Mouse (Mus musculus): Measurements from ENCODE around the gene Prm1. TPM values are rescaled to one million over a fixed set of nuclear protein-coding genes. Genes with fewer than 3 reads are reported as not detected.

Prm1 gene
- total and polyA plus RNA-seq, 3 experiments: not detected

GRCm38 (mm10) chr16:10754521-10755296 is 50.9 kb downstream of the Prm1 start:
- Histone ChIP-seq H3K79me2 (replicated peaks; ENCODE audit: control insufficient read depth, extremely low read depth, insufficient read depth, poor library complexity, severe bottlenecking) (no peaks in the 10 kb centered on the region), H3K4me1 (ENCODE audit: control insufficient read depth in 1 of 2, insufficient read depth in 2 of 2) (peaks cover 40 to 73% of the 10 kb centered on the region in 2 experiments), H3K9me3 (replicated peaks; ENCODE audit: low read length) (no peaks in the 10 kb centered on the region), H3K4me3 (replicated peaks in 1 of 3; ENCODE audit: low read depth in 2 of 3, low read length in 2 of 3, poor library complexity in 1 of 3) (no peak overlapping the region), H3K27me3 (replicated peaks) (no peaks in the 10 kb centered on the region), H3K27ac (ENCODE audit: insufficient read depth, low read depth) (no peak overlapping the region), H3K36me3 (replicated peaks in 1 of 2; ENCODE audit: control insufficient read depth in 1 of 2, insufficient read depth in 1 of 2, low read length in 1 of 2) (no peaks in the 10 kb centered on the region), H3K9ac (ENCODE audit: insufficient read depth, low read depth) (no peak overlapping the region), H3K4me2 (ENCODE audit: insufficient read depth, low read depth, poor library complexity, severe bottlenecking) (no peak overlapping the region)
- DNase-seq (ENCODE audit: extremely low read depth): peak; percentile 35
- no peak for TF ChIP-seq RAD21 (IDR thresholded peaks at IDR 0.05; ENCODE audit: low read depth, low read length)
- TF ChIP-seq USF2 (conservative IDR thresholded peaks at IDR 0.05; ENCODE audit: low read depth, low read length): no peak
- no peak for TF ChIP-seq ZNF384 (IDR thresholded peaks at IDR 0.05; ENCODE audit: low read depth, low read length)
- peak; percentile 43; the same call in 1 of the 2 replicates for TF ChIP-seq MAFK (IDR thresholded peaks at IDR 0.05; ENCODE audit: insufficient replicate concordance, low read length)
- no peak for TF ChIP-seq PAX5 (IDR thresholded peaks at IDR 0.05; ENCODE audit: low read length)
- no peak for TF ChIP-seq ZMIZ1 (IDR thresholded peaks at IDR 0.05; ENCODE audit: low read depth, low read length)
- no peak for TF ChIP-seq KAT2A (IDR thresholded peaks at IDR 0.05; ENCODE audit: insufficient replicate concordance, low read length)
- TF ChIP-seq ZKSCAN1 (IDR thresholded peaks at IDR 0.05; ENCODE audit: borderline replicate concordance, low read depth, low read length): no peak
- peak; percentile 37; the same call in 1 of the 2 replicates for TF ChIP-seq TCF12 (IDR thresholded peaks at IDR 0.05; ENCODE audit: low read depth, low read length)
- no peak for TF ChIP-seq CHD1 (IDR thresholded peaks at IDR 0.05; ENCODE audit: low read depth, low read length)
- TF ChIP-seq ZC3H11A (IDR thresholded peaks at IDR 0.05; ENCODE audit: low read depth, low read length): no peak
- TF ChIP-seq UBTF (IDR thresholded peaks at IDR 0.05; ENCODE audit: low read depth, low read length): no peak
- TF ChIP-seq HCFC1 (IDR thresholded peaks at IDR 0.05; ENCODE audit: low read depth, low read length): no peak
- no peak for TF ChIP-seq CTCF (conservative IDR thresholded peaks at IDR 0.05 in 1 of 2, IDR thresholded peaks at IDR 0.05 in 1 of 2; ENCODE audit: low read depth in 2 of 2, low read length in 2 of 2)
- no peak for TF ChIP-seq POLR2A (IDR thresholded peaks at IDR 0.05; ENCODE audit: low read depth, low read length)
- no peak for TF ChIP-seq POLR2AphosphoS2 (IDR thresholded peaks at IDR 0.05; ENCODE audit: low read depth, low read length)
- no peak for TF ChIP-seq NRF1 (IDR thresholded peaks at IDR 0.05; ENCODE audit: low read depth, low read length)
- TF ChIP-seq JUND (conservative IDR thresholded peaks at IDR 0.05; ENCODE audit: low read depth, low read length): no peak
- TF ChIP-seq TBP (conservative IDR thresholded peaks at IDR 0.05; ENCODE audit: low read depth, low read length): no peak
- TF ChIP-seq NELFE (IDR thresholded peaks at IDR 0.05; ENCODE audit: low read depth, low read length): no peak
- no peak for TF ChIP-seq ELF1 (IDR thresholded peaks at IDR 0.05; ENCODE audit: low read depth, low read length)
- no peak for TF ChIP-seq EP300 (IDR thresholded peaks at IDR 0.05; ENCODE audit: low read length)
- TF ChIP-seq E2F4 (IDR thresholded peaks at IDR 0.05; ENCODE audit: insufficient replicate concordance, low read depth, low read length): no peak
- TF ChIP-seq MYC (IDR thresholded peaks at IDR 0.05; ENCODE audit: low read depth, low read length): no peak
- TF ChIP-seq MAX (IDR thresholded peaks at IDR 0.05; ENCODE audit: low read length): no peak
- TF ChIP-seq BHLHE40 (IDR thresholded peaks at IDR 0.05; ENCODE audit: low read depth, low read length): peak; percentile 93
- TF ChIP-seq USF1 (IDR thresholded peaks at IDR 0.05; ENCODE audit: low read depth, low read length): peak; percentile 44; the same call in 1 of the 2 replicates
- TF ChIP-seq MXI1 (IDR thresholded peaks at IDR 0.05; ENCODE audit: low read depth, low read length): no peak
- TF ChIP-seq GABPA (IDR thresholded peaks at IDR 0.05; ENCODE audit: insufficient replicate concordance, low read depth, low read length): no peak
- TF ChIP-seq MEF2A (IDR thresholded peaks at IDR 0.05; ENCODE audit: borderline replicate concordance, low read depth, low read length): no peak
- no peak for TF ChIP-seq CHD2 (IDR thresholded peaks at IDR 0.05; ENCODE audit: low read length)
- TF ChIP-seq MAZ (IDR thresholded peaks at IDR 0.05; ENCODE audit: low read depth, low read length): no peak
- TF ChIP-seq ETS1 (conservative IDR thresholded peaks at IDR 0.05; ENCODE audit: low read depth, low read length): peak; percentile 71
- TF ChIP-seq RCOR1 (conservative IDR thresholded peaks at IDR 0.05; ENCODE audit: low read depth, low read length): no peak
- TF ChIP-seq SIN3A (IDR thresholded peaks at IDR 0.05; ENCODE audit: low read length): no peak
- peak; percentile 80 for TF ChIP-seq IRF4 (IDR thresholded peaks at IDR 0.05; ENCODE audit: low read depth, low read length)
- no peak for TF ChIP-seq JUN (IDR thresholded peaks at IDR 0.05; ENCODE audit: insufficient read depth, low read depth, low read length)
- no peak for TF ChIP-seq SMC3 (IDR thresholded peaks at IDR 0.05; ENCODE audit: low read depth, low read length)
- dilution Hi-C loops (cut with MboI; ENCODE audit: extremely low pct_ligation_motif_present, extremely low pct_unique_long_range_greater_than_20kb, low sequenced_read_pairs) (no loop called here), in situ Hi-C loops (cut with MboI; ENCODE audit: low pct_ligation_motif_present, low pct_unique_long_range_greater_than_20kb, low sequenced_read_pairs) (no loop called here)
